Mouse (Mus musculus): ENCODE results near the gene Aste1. TPM values are rescaled to one million over a fixed set of nuclear protein-coding genes. Genes with fewer than 3 reads are reported as not detected.

Gene Aste1
- polyA plus RNA-seq (2016; fragmentation: Nextera tagmentation; extraction: Ambion mirVana) = 13.7 and 15.1 TPM in 2 replicates

DNA sequence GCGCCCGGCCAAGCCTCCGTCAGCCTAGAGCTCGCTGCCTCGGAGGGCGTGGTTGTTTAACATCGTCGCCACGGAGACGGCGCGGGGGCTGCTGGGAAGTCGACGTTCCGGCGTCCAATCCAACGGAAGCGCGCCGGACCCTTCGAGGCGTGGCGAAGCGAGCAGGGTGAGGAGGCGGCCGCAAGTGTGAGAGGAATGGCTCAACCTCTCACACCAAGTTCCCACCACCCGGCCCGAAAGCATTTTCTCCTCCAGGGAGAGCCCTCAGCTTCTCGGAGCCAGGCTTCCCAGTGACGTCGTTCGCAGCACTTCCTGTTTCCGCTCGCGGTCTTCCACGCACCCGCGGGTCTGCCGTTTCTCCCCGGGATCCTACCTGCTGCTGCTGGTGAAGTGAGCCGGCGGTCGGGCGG lies at the start of gene Aste1, which contains the start of gene Nek11:
TSS of gene Aste1 (plus strand) at position 175 of the 410 bp plus-strand sequence.
TSS of gene Nek11 (minus strand) at position 307 of the 410 bp plus-strand sequence.
- WGBS = under 1% methylated on average over 44 of the region's 44 CpGs
- Histone ChIP-seq H3K27ac (replicated peaks) (peak within 1 kb of the TSS; percentile 86), H3K4me3 (peak within 1 kb of the TSS; percentile 82), H3K4me1 (peaks cover 6% of the 10 kb centered on the region), H3K36me3 (replicated peaks) (peaks cover 27% of the 10 kb centered on the region), H3K9me3 (no peaks in the 10 kb centered on the region), H3K27me3 (replicated peaks; ENCODE audit: low read depth, poor library complexity, severe bottlenecking) (no peaks in the 10 kb centered on the region; the same call in 1 of the 2 replicates)
- peak; percentile 95 for DNase-seq (ENCODE audit: low spot score)

DNA sequence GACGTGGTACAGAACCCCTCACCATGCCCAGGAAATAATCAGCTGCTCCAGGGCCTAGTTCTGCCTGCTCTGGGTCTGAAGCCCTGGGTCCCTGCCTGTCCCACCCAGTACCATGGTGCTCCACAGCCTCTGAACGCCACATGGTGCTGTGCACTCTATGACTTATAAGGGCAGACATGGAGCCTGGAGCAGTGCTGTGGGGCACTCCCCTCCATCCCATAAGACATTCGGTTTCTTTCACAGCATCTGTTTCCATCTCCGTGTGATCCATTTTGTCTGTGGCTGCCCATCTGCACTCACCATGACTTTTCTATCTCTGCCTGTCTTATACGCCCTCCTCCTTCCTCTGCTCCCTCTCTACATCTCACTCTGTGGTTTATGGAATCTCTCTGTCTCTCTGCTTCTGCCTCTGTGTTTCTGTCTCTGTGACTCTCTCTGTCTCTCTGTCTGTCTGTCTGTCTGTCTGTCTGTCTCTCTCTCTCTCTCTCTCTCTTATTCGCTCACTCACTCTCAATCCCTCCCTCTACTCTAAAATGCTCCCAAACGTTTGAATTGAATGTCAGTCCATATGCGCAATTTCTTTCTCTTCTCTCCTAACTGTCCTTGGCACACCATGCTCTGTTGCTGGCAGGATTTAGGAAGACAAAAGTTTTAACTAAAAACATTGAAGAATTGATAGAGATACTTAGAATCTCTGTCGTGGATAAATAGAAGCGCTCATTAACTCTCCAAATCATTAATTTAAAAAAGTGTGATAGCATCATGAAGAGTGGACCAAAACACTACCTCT lies 46.8 kb upstream of the Aste1 start:
- H3K4me1 ChIP-seq = no peaks in the 10 kb centered on the region
- WGBS = 77% methylated on average over 10 of the region's 10 CpGs
- no peak overlapping the region for H3K27ac ChIP-seq (replicated peaks)
- DNase-seq (ENCODE audit: low spot score) = no peak
- no peaks in the 10 kb centered on the region for H3K27me3 ChIP-seq (replicated peaks; ENCODE audit: low read depth, poor library complexity, severe bottlenecking)
- H3K36me3 ChIP-seq (replicated peaks) = no peaks in the 10 kb centered on the region
- no peaks in the 10 kb centered on the region for H3K9me3 ChIP-seq
- H3K4me3 ChIP-seq = no peak overlapping the region

DNA sequence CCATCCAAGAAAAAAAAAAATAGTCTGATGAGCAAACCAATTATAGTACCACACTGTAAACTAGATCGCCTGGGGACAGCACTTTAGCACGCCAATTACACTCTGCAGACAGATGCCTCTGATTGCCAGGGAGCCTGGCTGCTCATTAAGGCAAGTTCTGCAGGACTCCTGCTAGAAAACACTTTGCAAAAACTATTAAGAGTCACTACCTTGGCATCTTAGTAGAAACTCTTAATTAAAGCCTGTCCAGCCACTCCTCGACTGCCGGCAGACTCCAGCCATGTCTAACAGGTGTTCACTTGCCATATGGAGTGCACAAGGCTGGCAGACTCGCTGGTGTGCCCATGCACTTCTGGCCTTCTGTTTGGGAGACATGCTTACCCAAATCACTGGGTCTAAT lies 46.2 kb upstream of the Aste1 start:
- no peaks in the 10 kb centered on the region for H3K4me1 ChIP-seq
- H3K27me3 ChIP-seq (replicated peaks; ENCODE audit: low read depth, poor library complexity, severe bottlenecking) = no peaks in the 10 kb centered on the region
- H3K9me3 ChIP-seq = no peaks in the 10 kb centered on the region
- 75% methylated on average over 5 of the region's 5 CpGs for WGBS
- H3K4me3 ChIP-seq = no peak overlapping the region
- no peaks in the 10 kb centered on the region for H3K36me3 ChIP-seq (replicated peaks)
- no peak overlapping the region for H3K27ac ChIP-seq (replicated peaks)
- no peak for DNase-seq (ENCODE audit: low spot score)

DNA sequence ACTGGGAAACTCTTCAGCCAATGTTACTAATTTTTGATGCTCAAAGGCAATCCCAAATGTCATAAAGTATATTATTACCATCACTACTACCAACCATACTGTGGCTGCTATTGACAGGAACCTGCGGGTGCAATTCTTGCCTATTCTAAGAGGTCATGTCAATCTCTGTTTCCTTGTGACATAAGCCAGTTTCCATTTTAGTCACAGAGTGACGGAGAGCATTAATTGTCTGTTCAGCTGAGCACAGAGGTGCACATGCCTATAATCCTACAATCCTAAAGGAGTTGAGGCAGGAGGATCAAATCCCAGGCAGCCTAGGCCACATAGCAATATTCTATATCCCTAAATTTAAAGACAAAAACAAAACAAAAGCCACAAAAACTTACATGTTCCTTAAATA lies 33.0 kb upstream of the Aste1 start:
- DNase-seq (ENCODE audit: low spot score) = no peak
- Histone ChIP-seq H3K4me3 (no peak overlapping the region), H3K27ac (replicated peaks) (no peak overlapping the region), H3K36me3 (replicated peaks) (no peaks in the 10 kb centered on the region), H3K9me3 (no peaks in the 10 kb centered on the region), H3K4me1 (no peaks in the 10 kb centered on the region), H3K27me3 (replicated peaks; ENCODE audit: low read depth, poor library complexity, severe bottlenecking) (no peaks in the 10 kb centered on the region)
- WGBS = 78% methylated on average over 2 of the region's 2 CpGs

DNA sequence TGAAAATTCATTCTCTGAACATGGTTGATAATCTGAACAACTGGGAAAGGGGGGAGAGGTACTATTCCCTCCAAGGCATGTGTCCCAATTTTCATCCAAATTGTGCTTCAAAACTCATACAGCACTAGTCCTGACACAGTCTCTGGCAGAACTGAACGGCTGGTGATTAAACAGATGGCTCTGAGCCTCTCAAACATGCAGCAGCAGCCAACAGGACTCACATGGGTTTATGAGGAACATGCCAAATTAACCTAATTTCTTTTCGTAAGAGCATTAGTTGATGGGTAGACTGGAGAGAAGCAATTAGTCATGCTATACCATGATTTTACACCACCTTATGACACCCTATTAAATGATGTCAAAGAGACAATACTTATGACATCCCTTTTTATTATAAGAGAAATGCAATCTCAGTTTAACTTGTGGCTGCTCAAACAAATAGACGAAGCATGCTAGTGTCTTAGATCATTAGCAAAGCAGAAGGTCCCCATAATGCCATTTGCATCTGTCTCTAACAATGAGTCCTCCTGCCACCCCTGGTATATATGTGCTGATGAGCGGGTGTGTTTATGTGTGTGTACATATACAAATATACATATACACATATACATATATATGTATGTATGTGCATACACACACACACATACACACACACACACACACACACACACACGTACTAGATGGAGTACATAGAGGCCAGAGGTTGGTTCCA lies 31.5 kb upstream of the Aste1 start:
- H3K9me3 ChIP-seq = no peaks in the 10 kb centered on the region
- DNase-seq (ENCODE audit: low spot score) = no peak
- no peak overlapping the region for H3K27ac ChIP-seq (replicated peaks)
- no peaks in the 10 kb centered on the region for H3K4me1 ChIP-seq
- H3K27me3 ChIP-seq (replicated peaks; ENCODE audit: low read depth, poor library complexity, severe bottlenecking) = no peaks in the 10 kb centered on the region
- no peak overlapping the region for H3K4me3 ChIP-seq
- no peaks in the 10 kb centered on the region for H3K36me3 ChIP-seq (replicated peaks)
- WGBS = 83% methylated on average over 5 of the region's 5 CpGs

DNA sequence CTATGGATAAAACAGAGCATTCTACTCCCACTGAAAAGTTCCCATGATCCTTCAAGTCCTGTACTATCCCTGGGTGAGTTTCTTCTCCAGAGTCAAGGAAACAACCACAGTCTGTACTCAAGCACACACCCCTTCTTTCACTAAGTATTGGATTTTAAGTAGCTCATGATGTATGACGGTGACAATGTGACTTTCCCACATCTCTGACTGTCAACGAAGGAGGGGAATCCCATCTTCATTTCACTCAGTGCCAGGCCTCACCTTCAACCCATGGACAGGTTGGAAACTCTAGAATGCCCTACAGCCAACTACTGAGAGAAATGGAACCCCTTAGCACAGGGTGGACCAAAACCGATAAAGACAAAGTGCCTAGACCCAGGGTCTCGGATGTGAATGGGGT lies 29.0 kb upstream of the Aste1 start:
- H3K27me3 ChIP-seq (replicated peaks; ENCODE audit: low read depth, poor library complexity, severe bottlenecking) = no peaks in the 10 kb centered on the region
- H3K36me3 ChIP-seq (replicated peaks) = no peaks in the 10 kb centered on the region
- DNase-seq (ENCODE audit: low spot score) = no peak
- H3K4me3 ChIP-seq = no peak overlapping the region
- no peaks in the 10 kb centered on the region for H3K9me3 ChIP-seq
- H3K27ac ChIP-seq (replicated peaks) = no peak overlapping the region
- 90% methylated on average over 4 of the region's 4 CpGs for WGBS
- no peaks in the 10 kb centered on the region for H3K4me1 ChIP-seq

DNA sequence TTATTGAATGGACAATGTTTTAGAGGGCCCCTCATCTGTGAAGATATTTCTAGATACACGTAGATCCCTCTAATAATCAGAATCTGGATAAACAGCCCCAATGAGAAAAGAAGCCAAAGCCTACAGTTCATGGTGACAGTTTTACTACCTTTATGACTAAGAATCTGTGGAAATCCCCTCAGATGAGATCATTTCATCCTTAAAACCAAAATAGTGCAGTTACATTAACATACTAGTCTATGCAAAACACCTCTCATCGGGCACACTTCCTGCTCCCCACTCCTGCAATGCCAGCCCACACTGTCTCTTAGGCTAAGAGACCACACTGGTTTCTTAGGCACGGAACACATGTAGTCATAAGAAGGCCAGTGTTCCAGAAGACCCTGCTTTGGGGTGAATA lies 26.6 kb upstream of the Aste1 start:
- no peak for DNase-seq (ENCODE audit: low spot score)
- WGBS = 88% methylated on average over 3 of the region's 3 CpGs
- H3K4me1 ChIP-seq = no peaks in the 10 kb centered on the region
- no peak overlapping the region for H3K4me3 ChIP-seq
- no peaks in the 10 kb centered on the region for H3K9me3 ChIP-seq
- no peaks in the 10 kb centered on the region for H3K36me3 ChIP-seq (replicated peaks)
- H3K27ac ChIP-seq (replicated peaks) = no peak overlapping the region
- no peaks in the 10 kb centered on the region for H3K27me3 ChIP-seq (replicated peaks; ENCODE audit: low read depth, poor library complexity, severe bottlenecking)

DNA sequence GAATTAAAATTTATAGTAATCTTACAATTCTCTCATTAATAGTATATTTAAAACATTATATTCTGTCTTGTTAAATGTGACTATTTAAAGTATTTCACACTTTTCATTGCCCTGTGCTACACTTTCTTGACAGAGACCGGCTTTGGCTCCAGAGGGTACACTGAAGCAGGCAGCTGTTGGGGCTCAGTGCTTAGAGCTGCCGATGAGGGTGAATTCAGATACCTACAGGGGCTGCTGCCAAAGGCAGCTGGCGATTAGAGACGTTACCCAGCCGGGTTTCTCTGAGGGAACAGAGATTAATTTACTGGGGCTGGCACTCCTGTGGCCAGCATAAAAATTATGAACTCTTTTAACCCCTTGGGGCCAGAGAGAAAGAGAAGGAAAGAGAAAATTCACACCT lies 20.8 kb upstream of the Aste1 start:
- H3K27ac ChIP-seq (replicated peaks) = no peak overlapping the region
- no peak for DNase-seq (ENCODE audit: low spot score)
- 80% methylated on average over 5 of the region's 5 CpGs for WGBS

DNA sequence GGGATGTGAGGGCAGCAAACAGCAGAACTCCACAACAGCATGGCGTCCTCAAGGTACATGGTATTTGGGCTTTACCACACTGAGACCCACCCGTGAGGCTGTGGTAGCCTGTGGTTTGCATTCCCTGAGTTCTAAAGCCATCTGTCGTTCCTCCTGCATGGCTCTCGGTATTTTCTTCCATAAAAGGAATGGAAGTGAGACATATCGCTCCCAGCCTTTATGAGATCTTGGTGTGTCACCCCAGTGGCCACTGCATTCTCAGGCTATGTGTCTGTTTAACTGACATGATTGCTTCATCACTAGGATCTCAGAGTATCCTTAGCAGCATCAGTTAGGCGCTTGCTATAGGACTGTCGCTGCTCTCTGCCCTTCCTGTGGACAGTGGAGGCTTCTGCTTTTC lies 18.8 kb upstream of the Aste1 start:
- H3K4me3 ChIP-seq = no peak overlapping the region
- H3K9me3 ChIP-seq = no peaks in the 10 kb centered on the region
- H3K4me1 ChIP-seq = no peaks in the 10 kb centered on the region
- no peaks in the 10 kb centered on the region for H3K27me3 ChIP-seq (replicated peaks; ENCODE audit: low read depth, poor library complexity, severe bottlenecking)
- H3K36me3 ChIP-seq (replicated peaks) = no peaks in the 10 kb centered on the region
- no peak overlapping the region for H3K27ac ChIP-seq (replicated peaks)
- 81% methylated on average over 7 of the region's 7 CpGs for WGBS
- DNase-seq (ENCODE audit: low spot score) = no peak

More for the DNA sequence above, 20.8 kb upstream of the Aste1 start:
- Histone ChIP-seq H3K4me1 (no peaks in the 10 kb centered on the region), H3K4me3 (no peak overlapping the region), H3K27me3 (replicated peaks; ENCODE audit: low read depth, poor library complexity, severe bottlenecking) (no peaks in the 10 kb centered on the region), H3K9me3 (no peaks in the 10 kb centered on the region), H3K36me3 (replicated peaks) (no peaks in the 10 kb centered on the region)

DNA sequence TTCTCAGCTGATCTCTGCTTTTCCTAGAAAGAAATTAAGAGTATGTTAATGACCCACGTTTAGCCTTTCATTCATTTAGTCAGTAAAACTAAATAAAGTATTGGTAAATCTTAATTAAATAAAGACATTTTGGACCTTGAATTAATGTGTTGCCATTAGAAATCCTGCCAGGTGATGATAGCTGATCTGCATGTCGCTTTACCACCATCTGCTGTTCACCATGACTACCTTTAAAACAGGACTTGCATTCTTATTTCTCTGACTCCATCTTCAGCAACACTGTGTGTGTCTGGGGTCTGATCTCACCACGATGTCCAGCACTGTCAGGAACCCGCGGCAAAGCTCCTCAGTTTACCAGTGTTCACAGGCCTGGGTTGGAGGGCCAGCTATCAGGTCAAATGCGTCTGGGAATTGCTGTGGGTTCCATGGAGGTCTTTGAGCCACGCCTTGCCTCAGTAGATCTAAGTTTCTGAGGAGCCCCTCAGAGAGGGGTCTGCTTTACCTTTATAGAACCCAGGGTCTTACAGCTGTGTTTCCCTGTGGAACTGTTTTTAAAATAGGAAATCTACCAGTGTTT lies 18.1 kb upstream of the Aste1 start:
- H3K27me3 ChIP-seq (replicated peaks; ENCODE audit: low read depth, poor library complexity, severe bottlenecking) = no peaks in the 10 kb centered on the region
- H3K27ac ChIP-seq (replicated peaks) = no peak overlapping the region
- no peak for DNase-seq (ENCODE audit: low spot score)
- WGBS = 78% methylated on average over 7 of the region's 7 CpGs
- H3K4me3 ChIP-seq = no peak overlapping the region
- H3K36me3 ChIP-seq (replicated peaks) = no peaks in the 10 kb centered on the region
- H3K9me3 ChIP-seq = no peaks in the 10 kb centered on the region
- no peaks in the 10 kb centered on the region for H3K4me1 ChIP-seq

DNA sequence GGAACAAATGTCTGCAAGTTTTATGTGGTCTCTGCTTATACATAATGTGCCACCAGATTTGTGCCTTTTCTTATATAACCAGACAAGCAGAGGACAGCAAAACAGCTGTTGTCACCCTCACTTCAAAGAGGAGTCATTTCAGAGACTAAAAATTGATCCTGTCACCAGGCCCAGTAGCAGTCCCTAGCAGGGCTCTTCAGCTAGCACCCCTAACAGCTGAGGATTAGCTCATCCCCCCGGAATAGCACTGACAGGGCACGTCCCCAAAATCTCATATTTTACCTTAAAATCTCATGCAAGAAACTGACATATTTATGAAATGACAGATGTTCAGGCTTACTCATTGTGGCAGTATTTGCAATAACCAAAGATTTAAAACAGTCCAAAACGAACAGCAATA lies 17.6 kb upstream of the Aste1 start:
- Histone ChIP-seq H3K27me3 (replicated peaks; ENCODE audit: low read depth, poor library complexity, severe bottlenecking) (no peaks in the 10 kb centered on the region), H3K4me1 (no peaks in the 10 kb centered on the region), H3K4me3 (no peak overlapping the region), H3K27ac (replicated peaks) (no peak overlapping the region), H3K36me3 (replicated peaks) (no peaks in the 10 kb centered on the region), H3K9me3 (no peaks in the 10 kb centered on the region)
- DNase-seq (ENCODE audit: low spot score) = no peak
- WGBS = 86% methylated on average over 3 of the region's 3 CpGs

DNA sequence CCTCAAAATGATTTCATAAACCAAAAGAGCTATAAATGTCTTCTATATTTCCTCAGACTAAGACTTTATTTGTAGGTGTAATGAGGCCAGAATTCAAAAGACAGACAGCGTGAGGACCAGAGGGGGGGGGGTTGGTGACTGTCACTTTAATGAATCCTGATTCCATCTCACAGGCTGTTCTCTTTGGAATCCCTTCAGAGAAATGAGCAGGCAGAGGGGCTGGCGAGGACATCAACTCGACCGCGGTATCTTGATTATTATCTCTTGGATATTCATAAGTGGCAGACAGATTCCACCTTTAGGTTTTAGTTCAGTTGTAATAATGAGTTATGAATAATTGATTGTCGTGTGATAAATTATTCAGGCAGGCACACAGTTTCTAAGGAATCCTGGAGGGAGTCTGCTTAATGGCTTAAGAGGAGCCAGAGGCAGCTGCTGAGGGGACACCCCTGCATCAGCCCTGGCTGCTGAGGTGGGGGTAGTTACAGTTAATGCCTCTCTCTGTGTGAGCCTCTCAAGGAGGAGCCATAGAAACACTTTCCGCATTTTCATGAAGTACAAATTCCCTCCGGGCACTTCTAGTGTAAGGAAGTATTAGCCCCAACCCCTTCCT lies 15.6 kb upstream of the Aste1 start:
- no peak overlapping the region for H3K27ac ChIP-seq (replicated peaks)
- no peaks in the 10 kb centered on the region for H3K36me3 ChIP-seq (replicated peaks)
- no peak overlapping the region for H3K4me3 ChIP-seq
- no peaks in the 10 kb centered on the region for H3K4me1 ChIP-seq
- DNase-seq (ENCODE audit: low spot score) = no peak
- H3K9me3 ChIP-seq = no peaks in the 10 kb centered on the region
- no peaks in the 10 kb centered on the region for H3K27me3 ChIP-seq (replicated peaks; ENCODE audit: low read depth, poor library complexity, severe bottlenecking)
- 81% methylated on average over 8 of the region's 8 CpGs for WGBS
